Mouse (Mus musculus): ENCODE data around the gene Il34. TPM values are rescaled to one million over a fixed set of nuclear protein-coding genes. Genes with fewer than 3 reads are reported as not detected.

The Il34 gene
- polyA plus RNA-seq, 1 experiment = 3.9 TPM

DNA sequence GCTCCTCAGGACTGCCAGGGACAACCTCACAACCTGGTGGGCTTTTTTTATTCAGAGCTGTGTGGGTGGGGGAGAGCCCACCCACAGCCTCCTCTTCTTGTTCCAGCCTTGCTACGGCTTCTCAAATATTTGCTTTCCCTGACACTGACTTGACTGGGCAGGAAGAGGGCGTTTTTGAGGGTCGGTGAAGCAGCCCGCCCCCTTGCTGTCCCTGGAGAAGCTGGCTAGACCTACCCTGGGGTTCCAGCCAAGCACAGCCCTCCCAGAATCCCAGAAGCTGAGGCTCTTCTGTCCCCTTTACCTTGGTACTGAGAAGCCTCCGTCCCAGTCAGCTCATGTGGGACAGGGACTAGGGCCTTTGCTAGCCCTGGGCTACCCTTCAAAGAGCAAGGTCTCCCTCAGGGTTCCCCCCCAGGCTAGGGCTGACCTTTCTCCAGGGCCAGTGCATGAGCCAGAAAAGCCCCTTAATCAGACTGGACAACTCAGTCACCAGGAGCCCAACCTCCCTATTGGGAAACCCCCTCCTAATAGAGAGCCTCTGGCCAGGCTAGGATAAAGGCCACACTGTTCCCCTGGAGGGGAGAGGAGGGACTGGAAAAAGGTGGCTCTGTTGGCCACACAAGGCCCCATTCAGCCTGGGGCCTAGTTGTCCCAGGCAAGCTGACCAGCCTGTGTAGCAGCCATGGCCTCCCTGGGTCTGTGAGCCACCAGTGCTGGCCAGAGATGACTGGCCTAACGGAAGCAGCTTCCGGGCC lies 80.5 kb downstream of the Il34 start:
- TF ChIP-seq POLR2A (IDR thresholded peaks at IDR 0.05; ENCODE audit: borderline replicate concordance, extremely low read depth, insufficient read depth, insufficient read length, poor library complexity, severe bottlenecking) (no peak), CTCF (IDR thresholded peaks at IDR 0.05; ENCODE audit: borderline replicate concordance, extremely low read depth, insufficient read depth, insufficient read length) (no peak)

DNA sequence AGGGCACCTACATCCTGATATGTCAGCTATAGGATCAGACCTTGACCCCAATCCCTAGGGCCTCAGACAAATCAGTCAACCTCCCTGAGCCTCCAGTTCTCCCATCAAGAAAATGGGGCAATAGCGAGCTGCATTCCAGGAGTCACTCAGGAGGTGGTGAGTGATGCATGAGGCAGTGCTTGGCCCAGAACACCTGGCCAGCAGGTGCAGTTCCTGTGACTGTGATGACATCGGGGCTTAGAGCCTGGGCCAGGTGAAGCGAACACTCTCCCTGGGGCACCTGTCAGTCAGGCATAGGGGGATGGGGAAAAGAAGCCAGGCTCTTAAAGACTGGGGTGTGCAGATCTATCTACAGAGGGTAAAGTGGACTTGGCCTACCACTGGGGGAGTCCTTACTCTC lies 81.2 kb downstream of the Il34 start:
- DNase-seq (ENCODE audit: low read depth) = no peak
- TF ChIP-seq POLR2A (IDR thresholded peaks at IDR 0.05; ENCODE audit: borderline replicate concordance, extremely low read depth, insufficient read depth, insufficient read length, poor library complexity, severe bottlenecking) (no peak), CTCF (IDR thresholded peaks at IDR 0.05; ENCODE audit: borderline replicate concordance, extremely low read depth, insufficient read depth, insufficient read length) (no peak)

More for the DNA sequence above, 80.5 kb downstream of the Il34 start:
- peak; percentile 32 for DNase-seq (ENCODE audit: low read depth)

DNA sequence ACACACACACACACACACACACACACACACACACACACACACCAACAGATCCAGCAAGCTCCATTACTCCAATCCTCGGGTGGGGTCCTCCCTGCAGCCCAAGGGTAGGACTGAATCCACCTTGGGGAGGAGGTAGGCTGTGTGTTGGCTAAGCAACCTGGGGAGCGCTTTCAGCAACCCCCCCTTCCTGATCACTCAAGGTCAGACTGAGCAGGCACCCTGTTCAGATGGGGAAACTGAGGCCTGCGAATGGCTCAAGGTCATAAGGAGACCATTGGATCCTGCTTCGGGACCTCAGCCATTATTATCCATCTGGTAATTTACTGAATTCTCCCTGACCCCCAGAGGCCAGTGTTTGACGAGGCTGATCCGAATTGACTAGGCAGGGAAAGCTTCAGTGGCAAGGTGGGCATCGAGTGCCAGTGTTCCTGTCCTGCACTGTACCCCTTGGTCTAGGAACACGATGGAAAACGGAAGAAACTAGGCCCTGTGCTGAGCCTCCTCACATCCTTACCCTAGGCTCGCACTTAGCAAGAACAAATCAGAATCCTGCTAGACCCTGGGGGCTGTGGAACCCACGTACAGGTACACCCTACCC lies 83.2 kb downstream of the Il34 start:
- TF ChIP-seq CTCF (IDR thresholded peaks at IDR 0.05; ENCODE audit: borderline replicate concordance, extremely low read depth, insufficient read depth, insufficient read length) (no peak), POLR2A (IDR thresholded peaks at IDR 0.05; ENCODE audit: borderline replicate concordance, extremely low read depth, insufficient read depth, insufficient read length, poor library complexity, severe bottlenecking) (no peak)
- DNase-seq (ENCODE audit: low read depth) = no peak

DNA sequence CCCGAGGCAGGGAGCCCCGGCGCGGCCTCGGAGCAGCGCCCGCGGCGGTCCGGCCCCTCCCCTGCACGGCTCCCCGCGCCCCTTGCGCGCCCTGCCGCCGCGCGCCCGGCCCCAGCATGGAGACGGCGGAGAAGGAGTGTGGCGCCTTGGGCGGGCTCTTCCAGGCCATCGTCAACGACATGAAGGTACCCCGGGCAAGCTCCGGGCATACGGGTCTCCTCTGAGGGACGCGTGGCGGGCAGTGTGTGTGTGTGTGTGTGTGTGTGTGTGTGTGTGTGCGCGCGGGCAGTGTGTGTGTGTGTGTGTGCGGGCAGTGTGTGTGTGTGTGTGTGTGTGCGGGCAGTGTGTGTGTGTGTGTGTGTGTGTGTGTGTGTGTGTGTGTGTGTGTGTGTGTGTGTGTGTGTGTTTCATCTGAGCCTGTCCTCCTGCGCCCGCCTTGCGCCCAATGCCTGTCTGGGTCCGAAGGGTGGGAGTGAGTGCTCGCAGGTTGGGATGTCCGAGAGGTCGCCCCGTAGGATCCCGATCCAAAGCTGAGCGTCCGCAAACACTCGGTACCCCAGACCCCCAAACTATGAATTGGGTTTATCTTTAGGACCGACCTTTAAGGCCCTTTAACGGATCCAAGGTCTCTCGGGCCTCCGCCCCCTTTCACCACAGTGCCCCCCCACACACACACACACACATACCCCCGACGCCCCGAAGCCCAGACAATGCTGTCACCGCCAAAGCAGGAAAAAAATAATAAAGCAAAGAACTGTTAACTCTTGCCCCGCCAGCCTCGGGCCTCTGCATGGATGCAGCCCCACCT lies 83.9 kb downstream of the Il34 start:
- DNase-seq (ENCODE audit: low read depth) = peak; percentile 68
- TF ChIP-seq CTCF (IDR thresholded peaks at IDR 0.05; ENCODE audit: borderline replicate concordance, extremely low read depth, insufficient read depth, insufficient read length) (no peak), POLR2A (IDR thresholded peaks at IDR 0.05; ENCODE audit: borderline replicate concordance, extremely low read depth, insufficient read depth, insufficient read length, poor library complexity, severe bottlenecking) (no peak)

DNA sequence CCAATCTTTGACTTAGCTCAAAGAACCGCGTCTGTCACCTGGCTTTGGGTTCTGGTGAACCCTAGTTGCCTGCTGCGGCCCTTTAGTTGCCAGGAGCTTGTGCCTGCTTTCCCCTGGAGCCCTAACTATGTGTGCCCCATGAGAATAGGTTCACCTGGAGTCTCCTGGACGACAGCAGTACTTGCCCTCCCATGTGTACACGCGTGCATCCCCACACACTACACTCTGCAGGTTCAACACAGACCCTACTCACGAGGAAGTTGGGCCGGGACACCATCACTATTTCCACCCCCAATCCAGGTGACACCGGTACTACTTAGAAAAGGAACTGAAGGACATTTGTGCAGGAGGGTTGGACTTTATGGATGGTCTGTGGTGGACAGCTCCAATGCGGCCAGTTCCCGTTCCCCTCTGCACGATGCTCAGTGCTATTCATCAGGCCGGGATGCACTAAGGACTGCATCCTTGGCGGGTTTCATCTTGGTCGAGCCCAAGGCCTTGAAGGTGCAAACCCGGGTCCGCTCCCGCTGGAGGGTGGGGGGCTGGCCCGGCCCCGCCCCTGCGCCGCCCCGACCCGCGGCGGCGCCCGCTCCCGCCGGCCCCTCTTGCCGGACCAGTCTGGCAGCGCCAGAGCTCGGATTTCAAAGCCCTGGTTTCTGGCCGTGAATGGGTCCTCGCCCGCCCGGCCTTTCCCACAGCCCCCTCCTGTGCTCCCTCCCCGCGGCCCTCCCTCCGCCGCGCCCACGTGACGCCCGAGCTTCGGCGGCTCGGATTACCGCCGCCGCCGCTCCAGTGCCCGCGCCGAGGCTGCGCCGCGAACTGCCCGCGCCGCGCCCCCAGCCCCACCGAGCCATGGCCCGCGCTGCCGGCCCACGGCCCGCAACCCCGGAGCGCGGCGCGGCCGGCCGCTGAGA lies 84.8 kb downstream of the Il34 start, which contains the start of gene Mtss1l:
Gene Mtss1l (plus strand): TSS at position 792 of the 914 bp plus-strand sequence.
- peak; percentile 95 for DNase-seq (ENCODE audit: low read depth)
- no peak for TF ChIP-seq CTCF (IDR thresholded peaks at IDR 0.05; ENCODE audit: borderline replicate concordance, extremely low read depth, insufficient read depth, insufficient read length)
- TF ChIP-seq POLR2A (IDR thresholded peaks at IDR 0.05; ENCODE audit: borderline replicate concordance, extremely low read depth, insufficient read depth, insufficient read length, poor library complexity, severe bottlenecking) = peak; percentile 56

DNA sequence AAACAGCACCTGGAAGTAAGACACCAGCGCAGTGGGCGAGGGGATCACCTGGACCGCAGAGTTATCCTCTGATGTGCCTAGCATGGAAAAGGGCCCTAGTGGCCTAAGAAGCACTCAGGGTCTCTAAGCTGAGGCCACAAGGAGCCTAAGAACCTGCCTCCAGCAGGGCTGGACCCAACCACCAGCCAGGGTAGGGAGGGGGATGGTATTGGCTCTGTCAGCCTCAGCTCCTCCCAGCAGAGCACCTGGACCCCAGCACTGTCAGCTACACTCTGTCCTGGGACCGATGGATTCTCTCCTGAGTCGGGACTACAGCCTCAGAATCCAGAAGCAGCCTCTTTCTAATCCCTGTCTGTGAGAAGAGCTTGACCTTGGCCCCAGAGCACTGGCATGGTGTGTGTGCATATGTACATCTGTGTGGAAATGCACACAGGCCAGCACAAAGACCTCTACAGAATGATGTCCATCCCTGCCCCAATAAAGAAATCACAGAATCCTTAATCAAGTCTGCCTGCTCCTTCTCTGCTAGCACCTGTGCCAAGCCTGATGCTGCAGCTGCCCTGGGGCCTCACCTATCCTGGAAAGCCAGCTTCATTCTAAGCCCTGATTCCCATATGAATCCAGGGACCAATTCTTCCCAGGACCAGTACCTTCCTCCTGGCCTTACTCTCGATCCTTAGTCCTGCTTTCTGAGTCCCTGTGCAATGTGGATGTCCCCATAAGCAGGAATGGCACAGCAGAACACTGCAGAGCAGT lies 85.6 kb downstream of the Il34 start:
- no peak for DNase-seq (ENCODE audit: low read depth)
- TF ChIP-seq POLR2A (IDR thresholded peaks at IDR 0.05; ENCODE audit: borderline replicate concordance, extremely low read depth, insufficient read depth, insufficient read length, poor library complexity, severe bottlenecking) (no peak), CTCF (IDR thresholded peaks at IDR 0.05; ENCODE audit: borderline replicate concordance, extremely low read depth, insufficient read depth, insufficient read length) (no peak)

DNA sequence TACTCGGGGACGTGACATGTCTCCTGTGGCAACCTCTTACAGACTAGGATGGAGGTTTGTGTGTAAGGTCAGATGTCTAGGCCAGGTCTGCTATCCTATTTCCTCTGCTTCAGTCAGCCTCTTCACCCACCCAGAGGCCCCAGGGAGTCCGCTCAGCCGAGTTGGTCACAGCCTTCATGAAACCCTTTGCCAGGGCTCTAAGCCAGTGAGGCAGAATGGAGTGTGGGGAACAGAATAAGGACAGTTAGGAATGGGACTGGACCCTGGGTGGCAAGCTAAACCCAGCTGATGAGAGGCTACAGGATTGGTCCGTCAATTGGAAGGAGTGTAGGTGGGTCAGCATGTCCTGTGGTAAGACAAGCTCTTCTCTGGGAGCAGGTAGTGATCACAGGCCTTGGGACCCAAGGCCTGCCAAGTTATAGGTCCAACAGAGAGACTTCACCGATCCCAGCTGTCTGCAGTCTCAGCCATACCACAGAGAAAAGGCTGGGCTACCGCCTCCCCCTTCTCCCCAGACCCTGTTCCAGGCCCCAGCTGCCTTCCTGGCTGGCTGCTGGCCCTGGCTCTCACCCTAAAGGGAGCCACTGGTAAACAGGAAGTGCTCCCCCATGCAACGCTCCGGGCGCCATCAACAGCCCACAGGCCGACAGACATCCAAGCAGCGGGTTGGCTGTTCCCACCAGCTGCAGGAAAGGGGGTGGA lies 86.6 kb downstream of the Il34 start:
- no peak for TF ChIP-seq POLR2A (IDR thresholded peaks at IDR 0.05; ENCODE audit: borderline replicate concordance, extremely low read depth, insufficient read depth, insufficient read length, poor library complexity, severe bottlenecking)
- peak; percentile 74 for DNase-seq (ENCODE audit: low read depth)

DNA sequence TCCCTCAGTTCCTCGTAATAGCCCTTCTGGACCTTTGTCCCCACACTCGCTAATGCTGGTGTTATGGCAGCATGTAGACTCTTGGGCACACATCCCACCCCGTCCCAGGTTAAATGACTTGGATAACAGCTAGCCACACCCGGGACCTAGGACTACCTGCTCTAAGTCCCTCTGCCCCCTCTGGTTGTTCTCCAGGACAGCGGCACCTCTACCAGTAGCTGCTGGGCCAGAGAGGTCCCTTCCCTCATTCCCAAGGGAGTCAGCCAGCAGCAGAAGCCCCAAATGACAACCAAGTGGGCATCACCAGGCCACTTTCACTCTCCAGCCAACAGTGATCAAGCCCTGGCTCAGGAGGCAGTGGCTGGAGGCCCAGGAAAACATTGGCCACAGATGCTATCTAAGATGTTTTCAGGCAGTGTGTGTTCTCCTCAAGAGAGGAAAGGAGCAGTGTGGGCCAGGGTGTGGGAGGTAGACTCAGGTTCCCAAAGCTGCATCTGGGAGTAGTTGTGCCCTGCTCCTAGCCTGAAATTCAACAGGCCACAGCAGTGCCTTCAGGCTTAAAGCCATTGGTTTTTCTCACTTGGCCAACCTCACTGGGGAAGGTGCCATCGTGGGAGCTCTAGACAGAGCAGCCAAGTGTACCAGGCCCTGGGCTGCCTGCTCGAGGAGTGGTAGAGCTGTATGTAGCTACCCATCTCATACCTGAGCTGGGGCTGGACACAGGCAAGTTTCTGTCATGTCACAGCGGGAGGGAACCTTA lies 87.3 kb downstream of the Il34 start:
- DNase-seq (ENCODE audit: low read depth) = no peak
- TF ChIP-seq POLR2A (IDR thresholded peaks at IDR 0.05; ENCODE audit: borderline replicate concordance, extremely low read depth, insufficient read depth, insufficient read length, poor library complexity, severe bottlenecking) = no peak
- TF ChIP-seq CTCF (IDR thresholded peaks at IDR 0.05; ENCODE audit: borderline replicate concordance, extremely low read depth, insufficient read depth, insufficient read length) = no peak

DNA sequence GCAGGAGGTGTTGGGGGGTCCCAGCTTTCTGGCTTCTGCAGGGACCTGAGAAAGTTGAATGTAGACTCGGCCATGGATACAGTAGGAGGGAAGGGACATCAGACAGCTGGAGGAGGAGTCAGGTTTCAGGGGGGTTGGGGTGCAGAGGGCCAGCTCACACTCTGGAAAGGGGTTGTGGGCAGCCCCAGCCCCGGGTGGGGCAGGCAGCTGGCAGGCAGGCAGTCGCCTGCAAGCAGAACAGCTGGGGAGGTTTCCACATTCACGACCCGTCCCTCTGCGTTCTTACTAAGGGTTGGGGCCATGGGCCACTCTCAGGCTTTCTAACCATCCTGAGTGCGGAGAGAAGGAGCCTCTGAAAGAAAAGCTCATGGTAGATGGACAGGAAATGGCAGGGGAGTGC lies 88.6 kb downstream of the Il34 start:
- no peak for DNase-seq (ENCODE audit: low read depth)
- TF ChIP-seq CTCF (IDR thresholded peaks at IDR 0.05; ENCODE audit: borderline replicate concordance, extremely low read depth, insufficient read depth, insufficient read length) (no peak), POLR2A (IDR thresholded peaks at IDR 0.05; ENCODE audit: borderline replicate concordance, extremely low read depth, insufficient read depth, insufficient read length, poor library complexity, severe bottlenecking) (no peak)
